Mouse (Mus musculus) olfactory bulb, adult 2 months (tissue): ENCODE results near the gene Ccl6.

ENCODE experiments used
- CTCF ChIP-seq: fragments of 200-500 bp; IDR thresholded peaks from 2 replicates; pipeline ENCODE4 v1.5.1; 2012; ENCODE audit warnings: low read depth, mild to moderate bottlenecking, low read length, moderate library complexity; ENCODE audit not compliant: insufficient read depth
- POLR2A ChIP-seq: fragments of 200-500 bp; IDR thresholded peaks from 2 replicates; pipeline ENCODE4 v1.6.1; 2012; ENCODE audit warnings: mild to moderate bottlenecking, low read depth, low read length, moderate library complexity; ENCODE audit not compliant: insufficient read depth

DNA sequence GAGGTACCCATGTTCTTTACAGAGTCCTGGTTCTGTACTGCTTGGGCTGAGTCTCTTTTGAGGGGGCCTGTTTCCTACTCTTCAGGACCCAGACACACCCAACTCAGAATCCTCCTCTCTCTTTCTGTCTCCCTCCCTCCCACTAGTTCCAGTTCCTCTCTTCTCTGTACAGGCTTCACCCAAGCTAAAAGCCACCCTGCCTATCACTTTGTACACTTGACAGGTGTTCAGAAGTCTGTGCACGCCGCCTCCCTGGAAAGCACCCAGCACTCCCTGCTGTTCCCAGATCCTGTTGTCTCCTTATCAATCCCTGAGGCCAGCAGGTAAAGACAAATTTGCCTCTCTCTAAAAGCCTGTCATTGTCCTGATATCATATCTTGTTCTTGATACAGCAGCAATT lies 18.0 kb upstream of the Ccl6 start:
- TF ChIP-seq POLR2A (no peak), CTCF (no peak)
